Mouse (Mus musculus): Measurements from ENCODE around the gene Scn1b. TPM values are rescaled to one million over a fixed set of nuclear protein-coding genes. Genes with fewer than 3 reads are reported as not detected.

Gene Scn1b
- polyA plus RNA-seq, 1 experiment from 2014 or later, result 3.7 TPM

GRCm38 (mm10) chr7:31160763-31161162, 34.0 kb upstream of the Scn1b start:
- ATAC-seq (replicated peaks; ENCODE audit: insufficient number of reproducible peaks, insufficient read depth, low FRiP score, low read depth), result no peak
- H3K9ac ChIP-seq, result no peak overlapping the region
- H3K27ac ChIP-seq, result 0 out of 2 replicates have a peak overlapping the region, but pooled peaks have one; percentile 3
- no peaks in the 10 kb centered on the region for H3K9me3 ChIP-seq (replicated peaks)
- WGBS, result 42% methylated on average over 5 of the region's 5 CpGs
- peaks cover 7% of the 10 kb centered on the region for H3K4me1 ChIP-seq (replicated peaks)
- H3K27me3 ChIP-seq, result no peaks in the 10 kb centered on the region
- no peak overlapping the region for H3K4me2 ChIP-seq
- no peaks in the 10 kb centered on the region for H3K36me3 ChIP-seq
- H3K4me3 ChIP-seq, result no peak overlapping the region

- no peak for ATAC-seq (replicated peaks; ENCODE audit: insufficient number of reproducible peaks, insufficient read depth, low FRiP score, low read depth)
- H3K36me3 ChIP-seq, result no peaks in the 10 kb centered on the region
- peaks cover 21% of the 10 kb centered on the region for H3K4me1 ChIP-seq (replicated peaks)
- H3K9me3 ChIP-seq (replicated peaks), result no peaks in the 10 kb centered on the region
- no peaks in the 10 kb centered on the region for H3K27me3 ChIP-seq
- no peak overlapping the region for H3K4me2 ChIP-seq
- WGBS, result 30% methylated on average over 18 of the region's 19 CpGs
- peak overlapping the region; percentile 66 for H3K27ac ChIP-seq
- no peak overlapping the region for H3K4me3 ChIP-seq
- H3K9ac ChIP-seq, result no peak overlapping the region
Observed at GRCm38 (mm10) chr7:31156034-31156928, 29.5 kb upstream of the Scn1b start.

- ATAC-seq (replicated peaks; ENCODE audit: insufficient number of reproducible peaks, insufficient read depth, low FRiP score, low read depth), result no peak
- Histone ChIP-seq H3K9ac (0 out of 2 replicates have a peak within 1 kb of the TSS, but pooled peaks have one; percentile 3), H3K36me3 (no peaks in the 10 kb centered on the region), H3K27me3 (no peaks in the 10 kb centered on the region), H3K4me3 (no peak within 1 kb of the TSS), H3K4me2 (no peak within 1 kb of the TSS), H3K4me1 (replicated peaks) (peaks cover 23% of the 10 kb centered on the region), H3K9me3 (replicated peaks) (no peaks in the 10 kb centered on the region), H3K27ac (peak within 1 kb of the TSS; percentile 66)
- 52% methylated on average over 5 of the region's 5 CpGs for WGBS
Observed at GRCm38 (mm10) chr7:31155296-31156033, 28.7 kb upstream of the Scn1b start, which contains the start of gene Gramd1a. Gramd1a (minus strand) TSS chr7:31155896.

- H3K27ac ChIP-seq, result no peak overlapping the region; the same call in 1 of the 2 replicates
- H3K27me3 ChIP-seq, result no peaks in the 10 kb centered on the region
- no peak overlapping the region for H3K9ac ChIP-seq
- H3K4me1 ChIP-seq (replicated peaks), result peaks cover 35% of the 10 kb centered on the region
- ATAC-seq (replicated peaks; ENCODE audit: insufficient number of reproducible peaks, insufficient read depth, low FRiP score, low read depth), result no peak
- no peak overlapping the region for H3K4me2 ChIP-seq
- 85% methylated on average over 6 of the region's 6 CpGs for WGBS
- H3K4me3 ChIP-seq, result no peak overlapping the region
- no peaks in the 10 kb centered on the region for H3K9me3 ChIP-seq (replicated peaks)
- no peaks in the 10 kb centered on the region for H3K36me3 ChIP-seq
Observed at GRCm38 (mm10) chr7:31153536-31154320, 26.9 kb upstream of the Scn1b start.

DNA sequence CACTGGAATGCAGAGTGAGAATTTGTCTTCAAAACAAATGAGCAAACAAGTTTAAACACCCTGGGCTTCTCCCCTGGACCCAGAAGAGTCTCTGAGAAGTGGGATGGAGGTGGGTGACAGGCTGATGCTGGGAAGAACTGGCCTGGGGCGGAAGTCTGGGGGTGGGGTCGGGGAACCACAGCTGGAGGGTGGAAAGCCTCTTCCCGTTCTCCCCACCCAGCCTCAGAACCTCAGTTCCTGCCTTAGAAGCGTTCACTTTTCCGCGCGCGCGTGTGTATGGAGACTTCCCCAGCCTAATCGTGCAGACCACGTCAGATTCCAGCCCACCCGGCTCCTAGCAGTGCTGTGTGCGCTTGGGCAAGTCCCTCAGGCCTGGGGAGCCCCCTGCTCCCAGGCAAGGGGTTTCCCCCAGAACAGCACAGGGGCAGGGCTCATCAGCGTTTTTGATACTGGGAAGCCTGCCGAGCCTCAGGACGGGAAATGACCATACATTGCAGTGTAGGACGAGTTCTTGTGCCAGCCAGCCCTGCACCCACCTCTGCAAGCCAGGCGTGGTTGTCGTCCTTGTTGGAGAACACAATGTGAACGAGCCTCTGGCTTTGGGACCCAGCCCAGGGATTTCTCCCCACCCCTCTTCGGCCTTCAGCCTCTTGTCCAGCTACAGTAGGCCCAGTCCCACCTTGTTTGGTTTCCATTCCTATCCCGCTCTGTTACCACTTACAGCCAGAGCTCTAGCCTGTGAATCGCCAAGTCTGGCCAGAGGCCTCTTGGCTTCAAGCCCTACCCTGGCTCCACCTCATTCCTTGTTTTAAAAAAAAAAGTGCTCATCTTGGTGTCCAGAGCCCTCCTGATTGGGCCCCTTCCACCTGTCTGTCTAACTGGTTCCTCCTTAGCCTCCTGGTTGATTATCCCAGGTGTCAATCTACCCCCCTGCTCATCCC, 24.8 kb upstream of the Scn1b start:
- peaks cover 52% of the 10 kb centered on the region for H3K4me1 ChIP-seq (replicated peaks)
- peak overlapping the region; percentile 95 for H3K27ac ChIP-seq
- peak overlapping the region; percentile 97 for H3K9ac ChIP-seq
- no peaks in the 10 kb centered on the region for H3K27me3 ChIP-seq
- peak overlapping the region; percentile 76 for H3K4me2 ChIP-seq
- H3K9me3 ChIP-seq (replicated peaks), result no peaks in the 10 kb centered on the region
- ATAC-seq (replicated peaks; ENCODE audit: insufficient number of reproducible peaks, insufficient read depth, low FRiP score, low read depth), result peak; percentile 56
- WGBS, result 11% methylated on average over 23 of the region's 23 CpGs
- no peaks in the 10 kb centered on the region for H3K36me3 ChIP-seq
- peak overlapping the region; percentile 97 for H3K4me3 ChIP-seq

DNA sequence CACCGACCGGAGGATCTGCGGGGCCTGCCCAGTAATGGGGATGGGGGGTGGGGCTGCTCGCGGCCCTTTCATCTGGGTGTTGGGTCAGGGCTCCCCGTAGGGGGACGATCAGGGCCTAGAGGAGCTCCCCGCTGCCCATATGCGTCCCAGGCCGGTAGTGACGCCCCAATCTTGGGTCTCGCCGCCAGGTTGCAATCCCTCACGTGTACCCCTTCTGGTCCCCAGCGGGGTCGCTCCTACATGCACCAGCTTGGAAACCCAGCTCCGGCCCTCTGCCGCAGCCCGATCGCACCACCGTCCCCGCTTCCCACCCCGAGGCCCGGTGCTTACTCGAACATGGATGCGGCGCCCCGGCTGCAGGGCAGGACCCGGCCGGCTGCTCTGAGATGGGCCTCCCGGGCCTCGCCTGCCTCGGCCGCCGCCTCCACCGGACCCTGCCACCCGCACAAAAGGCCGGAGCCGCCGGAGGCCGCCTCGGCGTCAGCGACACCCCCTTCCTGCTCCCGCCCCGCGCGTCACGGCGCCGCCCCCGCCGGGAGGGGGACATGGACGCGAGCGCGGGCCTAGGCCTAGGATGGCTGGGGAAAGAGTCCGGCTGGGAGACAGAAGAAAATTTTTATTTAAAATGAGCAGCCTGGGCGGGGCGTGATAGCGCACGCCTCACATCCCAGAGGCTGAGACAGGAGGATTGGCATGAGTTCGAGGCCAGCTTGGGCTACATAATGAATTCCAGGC, 23.9 kb upstream of the Scn1b start:
- under 1% methylated on average over 63 of the region's 63 CpGs for WGBS
- H3K4me2 ChIP-seq, result peak overlapping the region; percentile 76
- H3K4me3 ChIP-seq, result peak overlapping the region; percentile 97
- peaks cover 51% of the 10 kb centered on the region for H3K4me1 ChIP-seq (replicated peaks)
- peak overlapping the region; percentile 97 for H3K9ac ChIP-seq
- H3K27ac ChIP-seq, result peak overlapping the region; percentile 95
- ATAC-seq (replicated peaks; ENCODE audit: insufficient number of reproducible peaks, insufficient read depth, low FRiP score, low read depth), result peak; percentile 87
- no peaks in the 10 kb centered on the region for H3K36me3 ChIP-seq
- no peaks in the 10 kb centered on the region for H3K9me3 ChIP-seq (replicated peaks)
- H3K27me3 ChIP-seq, result no peaks in the 10 kb centered on the region

DNA sequence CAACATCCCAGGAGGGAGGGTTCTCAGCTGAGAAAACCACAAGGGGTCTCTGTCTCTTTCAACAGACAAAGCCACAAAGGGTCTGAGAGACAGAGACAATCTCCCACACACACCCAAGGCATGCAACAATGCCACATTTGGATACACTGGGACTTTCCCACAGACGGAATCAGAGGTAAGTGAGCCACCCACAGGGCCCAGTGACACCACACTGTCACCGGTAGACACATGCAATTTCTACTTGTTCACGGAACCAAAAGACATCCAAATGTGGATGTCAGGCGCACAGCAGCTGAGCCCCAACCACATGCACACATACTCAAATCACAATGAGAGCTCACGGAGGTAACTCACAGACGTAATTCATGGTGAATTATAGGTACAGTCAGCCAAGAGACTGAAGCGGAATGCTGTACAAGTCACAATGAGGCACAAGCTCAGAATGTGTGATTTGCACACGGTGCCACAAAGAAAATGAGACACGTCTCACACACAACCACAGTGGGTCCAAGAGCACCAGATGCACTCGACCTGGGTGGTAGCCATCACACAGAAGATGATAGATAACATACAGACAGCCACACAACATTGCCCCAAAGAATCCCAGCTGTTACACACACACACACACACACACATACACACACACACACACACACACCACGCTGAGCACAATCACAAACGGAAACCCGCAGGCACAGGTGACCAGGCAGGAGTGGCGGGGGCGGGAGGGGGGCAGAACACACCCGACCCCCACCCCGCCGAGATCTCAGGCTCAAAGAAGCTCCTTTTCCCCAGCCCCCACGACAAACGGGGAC, 23.2 kb upstream of the Scn1b start:
- no peaks in the 10 kb centered on the region for H3K9me3 ChIP-seq (replicated peaks)
- peak overlapping the region; percentile 76 for H3K4me2 ChIP-seq
- H3K9ac ChIP-seq, result peak overlapping the region; percentile 97
- no peak for ATAC-seq (replicated peaks; ENCODE audit: insufficient number of reproducible peaks, insufficient read depth, low FRiP score, low read depth)
- peaks cover 50% of the 10 kb centered on the region for H3K4me1 ChIP-seq (replicated peaks)
- H3K36me3 ChIP-seq, result no peaks in the 10 kb centered on the region; the same call in 1 of the 2 replicates
- 2% methylated on average over 20 of the region's 20 CpGs for WGBS
- H3K27ac ChIP-seq, result peak overlapping the region; percentile 95
- H3K4me3 ChIP-seq, result peak overlapping the region; percentile 97
- no peaks in the 10 kb centered on the region for H3K27me3 ChIP-seq

- Histone ChIP-seq H3K27me3 (no peaks in the 10 kb centered on the region), H3K9me3 (replicated peaks) (no peaks in the 10 kb centered on the region), H3K27ac (peak overlapping the region; percentile 95), H3K4me2 (peak overlapping the region; percentile 76), H3K4me3 (peak overlapping the region; percentile 97), H3K36me3 (no peaks in the 10 kb centered on the region; the same call in 1 of the 2 replicates), H3K4me1 (replicated peaks) (peaks cover 50% of the 10 kb centered on the region), H3K9ac (peak overlapping the region; percentile 97)
- 25% methylated on average over 9 of the region's 9 CpGs for WGBS
- no peak for ATAC-seq (replicated peaks; ENCODE audit: insufficient number of reproducible peaks, insufficient read depth, low FRiP score, low read depth)
Observed at GRCm38 (mm10) chr7:31149271-31149670, 22.5 kb upstream of the Scn1b start.

DNA sequence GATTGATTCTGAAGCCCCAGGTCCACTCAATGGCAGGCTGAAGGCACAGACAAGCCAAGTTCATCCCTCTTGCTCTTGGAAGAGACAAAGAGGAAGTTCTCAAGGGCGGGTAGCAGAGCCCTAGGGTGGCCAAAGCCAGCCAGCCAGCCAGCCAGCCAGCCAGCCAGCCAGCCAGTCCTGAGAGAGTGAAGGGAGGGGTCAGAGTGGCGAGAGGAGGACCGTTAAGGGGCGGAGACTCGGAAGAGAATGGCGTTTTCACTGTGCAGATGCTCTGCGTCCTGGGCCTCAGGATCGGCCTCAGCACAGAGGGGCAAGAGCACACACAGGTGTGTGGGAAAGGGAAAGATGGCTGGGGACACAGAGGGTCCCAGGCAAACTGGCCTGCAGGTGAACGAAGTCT, 22.0 kb upstream of the Scn1b start:
- H3K4me1 ChIP-seq (replicated peaks), result peaks cover 50% of the 10 kb centered on the region
- no peaks in the 10 kb centered on the region; the same call in 1 of the 2 replicates for H3K36me3 ChIP-seq
- no peaks in the 10 kb centered on the region for H3K27me3 ChIP-seq
- peak overlapping the region; percentile 97 for H3K9ac ChIP-seq
- peak overlapping the region; percentile 76 for H3K4me2 ChIP-seq
- ATAC-seq (replicated peaks; ENCODE audit: insufficient number of reproducible peaks, insufficient read depth, low FRiP score, low read depth), result no peak
- no peaks in the 10 kb centered on the region for H3K9me3 ChIP-seq (replicated peaks)
- H3K4me3 ChIP-seq, result peak overlapping the region; percentile 97
- 5% methylated on average over 9 of the region's 9 CpGs for WGBS
- peak overlapping the region; percentile 95 for H3K27ac ChIP-seq
